Mouse (Mus musculus): ENCODE measurements around the gene Pttg1ip. TPM values are rescaled to one million over a fixed set of nuclear protein-coding genes. Genes with fewer than 3 reads are reported as not detected.

Gene Pttg1ip
- polyA plus RNA-seq, 1 experiment from 2014 or later = 68.5 TPM

DNA sequence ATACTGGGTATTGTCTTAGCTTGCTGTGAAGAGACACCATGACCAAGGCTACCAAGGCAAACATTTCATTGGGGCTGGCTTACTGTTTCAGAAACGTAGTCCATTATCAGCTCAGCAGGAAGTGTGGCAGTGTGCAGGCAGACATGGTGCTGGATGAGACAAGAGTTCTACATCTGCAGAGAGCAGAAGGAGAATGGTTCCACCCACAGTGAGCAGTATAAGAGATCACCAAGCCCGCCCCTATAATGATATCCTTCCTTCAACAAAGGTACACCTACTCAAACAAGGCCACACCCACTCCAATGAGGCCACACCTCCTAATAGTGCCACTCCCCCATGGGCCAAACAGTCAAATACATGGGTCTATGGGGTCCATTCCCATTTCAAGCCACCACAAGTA, 20.0 kb upstream of the Pttg1ip start:
- Histone ChIP-seq H3K4me2 (no peak overlapping the region), H3K9me3 (ENCODE audit: control insufficient read depth, low read length) (no peaks in the 10 kb centered on the region), H3K27me3 (ENCODE audit: control insufficient read depth, insufficient read depth, low read length) (no peaks in the 10 kb centered on the region), H3K4me3 (ENCODE audit: low read depth, low read length) (no peak overlapping the region), H3K36me3 (ENCODE audit: control insufficient read depth, insufficient read depth, low read length) (no peaks in the 10 kb centered on the region), H3K9ac (ENCODE audit: low read length) (no peak overlapping the region), H3K4me1 (ENCODE audit: control insufficient read depth, insufficient read depth, low read length) (no peaks in the 10 kb centered on the region), H3K27ac (ENCODE audit: low read depth, low read length) (no peak overlapping the region)
- DNase-seq (ENCODE audit: low spot score, missing footprints) (no peak), ATAC-seq (ENCODE audit: low FRiP score) (no peak)
- WGBS = 74% methylated on average over 2 of the region's 2 CpGs

DNA sequence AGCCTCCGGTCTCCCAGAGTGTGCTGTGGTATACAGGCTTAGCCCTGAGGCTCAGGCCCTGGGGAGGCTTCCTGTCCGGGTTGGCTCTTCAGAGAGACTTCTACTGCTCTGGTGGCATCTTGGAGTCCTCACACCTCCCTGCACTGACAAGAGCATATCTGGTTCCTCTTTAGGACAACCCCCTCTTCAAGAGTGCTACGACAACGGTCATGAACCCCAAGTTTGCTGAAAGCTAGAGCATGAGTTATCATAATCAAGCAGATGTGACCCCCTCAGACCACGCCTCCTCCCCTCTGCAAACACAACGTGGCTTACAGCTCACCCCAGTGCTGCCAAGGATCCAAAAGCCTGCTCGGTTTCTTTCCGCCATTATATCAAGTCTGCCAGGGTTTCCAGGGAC, 16.5 kb upstream of the Pttg1ip start:
- Histone ChIP-seq H3K4me2 (no peak overlapping the region), H3K4me1 (ENCODE audit: control insufficient read depth, insufficient read depth, low read length) (no peaks in the 10 kb centered on the region), H3K9me3 (ENCODE audit: control insufficient read depth, low read length) (no peaks in the 10 kb centered on the region), H3K9ac (ENCODE audit: low read length) (no peak overlapping the region), H3K27ac (ENCODE audit: low read depth, low read length) (no peak overlapping the region), H3K27me3 (ENCODE audit: control insufficient read depth, insufficient read depth, low read length) (no peaks in the 10 kb centered on the region), H3K36me3 (ENCODE audit: control insufficient read depth, insufficient read depth, low read length) (no peaks in the 10 kb centered on the region), H3K4me3 (ENCODE audit: low read depth, low read length) (no peak overlapping the region)
- DNase-seq (ENCODE audit: low spot score, missing footprints) (no peak), ATAC-seq (ENCODE audit: low FRiP score) (no peak)
- WGBS = 84% methylated on average over 8 of the region's 8 CpGs

DNA sequence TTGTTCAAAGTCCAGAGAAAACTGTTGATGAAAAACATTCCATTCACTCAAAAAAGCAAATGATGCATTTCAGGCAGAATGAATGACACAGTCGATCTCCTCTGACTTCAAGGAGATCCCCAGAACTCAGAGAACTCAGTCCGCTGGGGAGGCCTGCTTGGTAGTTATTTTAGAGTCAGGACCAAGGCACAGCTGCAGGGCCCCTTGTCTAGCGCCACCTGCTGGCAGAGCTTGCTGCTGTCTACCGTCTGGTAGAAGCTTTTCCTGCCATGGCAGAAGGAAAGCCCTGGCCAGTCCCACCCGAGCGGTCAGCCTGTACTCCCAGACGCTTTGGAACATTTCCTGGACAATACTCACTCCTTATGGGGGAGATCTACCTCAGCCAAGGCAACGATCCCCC, 14.9 kb upstream of the Pttg1ip start:
- Histone ChIP-seq H3K4me1 (ENCODE audit: control insufficient read depth, insufficient read depth, low read length) (no peaks in the 10 kb centered on the region), H3K9ac (ENCODE audit: low read length) (no peak overlapping the region), H3K4me3 (ENCODE audit: low read depth, low read length) (no peak overlapping the region), H3K27ac (ENCODE audit: low read depth, low read length) (no peak overlapping the region), H3K27me3 (ENCODE audit: control insufficient read depth, insufficient read depth, low read length) (no peaks in the 10 kb centered on the region), H3K4me2 (no peak overlapping the region), H3K9me3 (ENCODE audit: control insufficient read depth, low read length) (no peaks in the 10 kb centered on the region), H3K36me3 (ENCODE audit: control insufficient read depth, insufficient read depth, low read length) (no peaks in the 10 kb centered on the region)
- DNase-seq (ENCODE audit: low spot score, missing footprints) (peak; percentile 94), ATAC-seq (ENCODE audit: low FRiP score) (no peak)
- WGBS = 37% methylated on average over 8 of the region's 8 CpGs

DNA sequence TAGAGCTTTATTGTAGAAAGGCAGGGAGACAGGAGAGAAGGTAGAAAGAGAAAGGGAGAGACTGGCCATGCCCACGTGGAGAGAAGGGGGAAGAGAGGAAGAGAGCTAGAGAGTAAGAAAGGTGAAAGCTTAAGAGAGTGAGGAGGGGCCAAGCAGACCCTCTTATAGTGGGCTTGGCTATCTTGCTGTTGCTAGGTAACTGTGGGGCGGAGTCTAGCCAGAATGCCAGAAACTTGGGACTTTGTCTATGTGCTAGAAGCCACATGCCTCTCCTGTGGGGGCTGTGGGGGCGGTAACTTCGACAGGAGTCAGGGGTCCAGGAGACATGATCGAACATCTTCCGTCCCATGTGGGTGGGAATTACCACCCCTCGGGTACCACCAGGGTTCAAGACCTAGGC, 12.0 kb upstream of the Pttg1ip start:
- H3K27ac ChIP-seq (ENCODE audit: low read depth, low read length) = no peak overlapping the region
- DNase-seq (ENCODE audit: low spot score, missing footprints) = no peak

DNA sequence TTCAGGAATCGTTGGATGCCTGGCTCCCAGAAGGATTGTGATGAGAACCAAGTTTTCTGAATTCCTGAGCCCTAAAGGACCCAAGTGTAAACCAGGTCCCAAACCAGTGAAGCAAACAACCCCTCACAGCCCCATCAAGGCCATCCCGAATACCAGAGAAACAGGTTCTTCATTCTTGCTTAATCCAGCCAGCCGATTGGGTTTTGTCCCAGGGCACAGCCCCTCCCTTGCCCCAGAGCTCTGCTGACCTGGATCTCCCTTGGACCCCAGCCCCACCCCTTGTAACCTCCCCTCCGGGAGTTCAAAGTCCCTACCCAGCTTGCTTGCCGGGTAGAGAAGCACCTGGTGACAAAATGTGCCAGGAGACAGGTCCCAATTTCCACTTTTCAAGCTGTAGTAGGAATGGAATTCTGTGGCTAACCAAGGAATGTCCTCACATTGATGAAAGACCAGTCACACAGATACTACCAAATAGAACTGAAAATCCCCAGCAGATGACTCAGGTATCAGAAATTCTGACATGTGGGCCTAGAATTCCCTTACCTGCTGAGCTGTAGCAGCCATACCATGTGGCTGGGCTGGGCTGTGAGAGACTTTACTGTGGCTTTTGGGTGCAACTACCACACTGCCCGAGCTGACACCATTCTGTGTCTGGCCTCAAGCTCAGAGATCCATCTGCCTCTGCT, 11.4 kb upstream of the Pttg1ip start:
- Histone ChIP-seq H3K9ac (ENCODE audit: low read length) (no peak overlapping the region), H3K36me3 (ENCODE audit: control insufficient read depth, insufficient read depth, low read length) (no peaks in the 10 kb centered on the region), H3K4me1 (ENCODE audit: control insufficient read depth, insufficient read depth, low read length) (no peaks in the 10 kb centered on the region), H3K27ac (ENCODE audit: low read depth, low read length) (no peak overlapping the region), H3K27me3 (ENCODE audit: control insufficient read depth, insufficient read depth, low read length) (no peaks in the 10 kb centered on the region), H3K4me2 (no peak overlapping the region), H3K9me3 (ENCODE audit: control insufficient read depth, low read length) (no peaks in the 10 kb centered on the region), H3K4me3 (ENCODE audit: low read depth, low read length) (no peak overlapping the region)
- ATAC-seq (ENCODE audit: low FRiP score) (no peak), DNase-seq (ENCODE audit: low spot score, missing footprints) (no peak)
- 66% methylated on average over 6 of the region's 6 CpGs for WGBS

More for the DNA sequence above, 12.0 kb upstream of the Pttg1ip start:
- Histone ChIP-seq H3K27me3 (ENCODE audit: control insufficient read depth, insufficient read depth, low read length) (no peaks in the 10 kb centered on the region), H3K9me3 (ENCODE audit: control insufficient read depth, low read length) (no peaks in the 10 kb centered on the region), H3K9ac (ENCODE audit: low read length) (no peak overlapping the region), H3K4me1 (ENCODE audit: control insufficient read depth, insufficient read depth, low read length) (no peaks in the 10 kb centered on the region), H3K4me2 (no peak overlapping the region), H3K36me3 (ENCODE audit: control insufficient read depth, insufficient read depth, low read length) (no peaks in the 10 kb centered on the region), H3K4me3 (ENCODE audit: low read depth, low read length) (no peak overlapping the region)
- no peak for ATAC-seq (ENCODE audit: low FRiP score)
- WGBS = 34% methylated on average over 7 of the region's 7 CpGs

DNA sequence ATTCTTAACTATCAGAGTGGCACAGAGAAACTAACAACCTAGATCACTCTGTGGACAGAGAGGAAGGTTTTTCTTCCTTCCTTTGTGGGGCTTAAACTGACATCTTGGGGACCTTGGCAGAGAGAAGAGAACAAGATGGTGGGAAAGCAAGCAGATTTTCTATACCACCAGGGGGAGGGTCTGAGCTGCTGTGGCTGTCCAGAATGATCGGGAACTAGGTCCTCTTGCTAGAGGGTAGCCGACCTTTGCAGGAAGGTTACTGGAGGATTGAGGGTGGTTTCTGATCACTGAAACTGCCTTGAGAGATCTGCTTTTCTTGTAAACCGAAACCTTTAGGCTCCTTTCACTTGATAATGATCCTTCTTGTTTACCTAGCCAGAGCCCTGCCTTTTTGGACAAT, 9.3 kb upstream of the Pttg1ip start:
- DNase-seq (ENCODE audit: low spot score, missing footprints) = no peak
- Histone ChIP-seq H3K4me3 (ENCODE audit: low read depth, low read length) (no peak overlapping the region), H3K4me1 (ENCODE audit: control insufficient read depth, insufficient read depth, low read length) (no peaks in the 10 kb centered on the region), H3K27ac (ENCODE audit: low read depth, low read length) (no peak overlapping the region), H3K9me3 (ENCODE audit: control insufficient read depth, low read length) (no peaks in the 10 kb centered on the region), H3K4me2 (no peak overlapping the region), H3K27me3 (ENCODE audit: control insufficient read depth, insufficient read depth, low read length) (no peaks in the 10 kb centered on the region), H3K9ac (ENCODE audit: low read length) (no peak overlapping the region), H3K36me3 (ENCODE audit: control insufficient read depth, insufficient read depth, low read length) (no peaks in the 10 kb centered on the region)
- ATAC-seq (ENCODE audit: low FRiP score) = no peak
- 44% methylated on average over 3 of the region's 3 CpGs for WGBS

DNA sequence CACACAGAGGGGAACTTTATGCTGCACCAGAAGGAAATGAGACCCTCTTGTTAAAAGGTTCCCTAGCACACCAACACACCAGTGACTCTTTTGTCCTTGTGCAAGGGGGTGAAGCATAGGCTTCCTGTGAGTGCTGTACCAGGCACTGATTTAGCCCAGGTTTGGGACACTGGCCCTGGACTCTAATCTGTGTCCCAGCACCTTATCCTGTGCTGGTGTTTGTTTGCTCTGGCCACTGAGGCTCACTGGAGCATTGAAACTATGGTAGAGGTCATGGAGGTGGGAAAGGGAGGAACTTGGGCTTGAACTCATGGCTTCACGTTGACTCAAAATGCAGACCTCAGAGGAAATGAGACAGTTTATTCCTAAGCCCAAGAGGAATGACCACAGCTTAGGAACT, 8.4 kb upstream of the Pttg1ip start:
- H3K4me1 ChIP-seq (ENCODE audit: control insufficient read depth, insufficient read depth, low read length) = no peaks in the 10 kb centered on the region
- DNase-seq (ENCODE audit: low spot score, missing footprints) (no peak), ATAC-seq (ENCODE audit: low FRiP score) (no peak)
- no peaks in the 10 kb centered on the region for H3K27me3 ChIP-seq (ENCODE audit: control insufficient read depth, insufficient read depth, low read length)
- H3K9me3 ChIP-seq (ENCODE audit: control insufficient read depth, low read length) = no peaks in the 10 kb centered on the region
- no peak overlapping the region for H3K27ac ChIP-seq (ENCODE audit: low read depth, low read length)
- WGBS = 55% methylated on average over 1 of the region's 1 CpGs
- no peak overlapping the region for H3K4me2 ChIP-seq
- no peaks in the 10 kb centered on the region for H3K36me3 ChIP-seq (ENCODE audit: control insufficient read depth, insufficient read depth, low read length)
- H3K4me3 ChIP-seq (ENCODE audit: low read depth, low read length) = no peak overlapping the region
- no peak overlapping the region for H3K9ac ChIP-seq (ENCODE audit: low read length)

DNA sequence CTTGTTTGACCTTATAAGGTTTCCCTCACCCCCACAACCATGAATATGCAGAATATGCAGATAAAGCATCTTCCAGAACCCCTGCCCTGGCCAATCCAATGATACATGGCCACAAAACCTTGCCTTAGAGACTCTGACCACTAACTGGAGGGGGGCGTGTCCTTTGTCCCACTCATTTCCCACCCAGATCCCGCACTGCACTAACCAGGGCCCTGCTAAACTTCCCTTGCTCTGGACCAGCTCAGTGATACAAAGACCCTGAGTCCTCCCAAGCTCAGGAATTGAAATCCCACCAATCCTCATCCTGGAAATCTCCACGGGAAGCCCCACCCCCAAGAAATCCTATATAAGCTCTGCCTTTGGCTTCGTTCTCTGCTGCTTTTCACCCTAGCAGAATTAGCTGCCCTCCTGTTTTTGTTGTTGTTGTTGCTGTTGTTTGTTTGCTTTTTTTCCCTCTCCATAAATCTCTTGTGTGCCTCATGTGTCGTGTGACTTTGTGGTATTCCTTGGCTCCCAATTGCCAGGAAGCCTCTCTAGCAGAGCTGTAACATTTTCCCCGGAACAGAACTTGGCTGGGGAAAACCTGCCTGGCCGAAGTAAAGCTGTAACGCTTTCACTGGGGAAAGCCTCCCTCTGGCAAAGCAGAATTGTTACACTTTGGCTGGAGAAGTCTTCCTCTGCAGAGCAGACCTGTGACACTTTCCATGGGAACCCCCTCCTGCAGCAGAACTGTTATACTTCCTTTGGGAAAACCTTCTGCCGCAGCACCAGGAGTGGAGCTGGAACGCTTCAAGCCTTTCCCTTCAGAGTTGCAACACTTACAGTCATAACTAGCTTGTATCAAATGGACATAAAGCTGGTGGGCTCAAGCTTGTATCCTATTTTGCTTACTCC, 1.2 kb upstream of the Pttg1ip start:
- 72% methylated on average over 10 of the region's 10 CpGs for WGBS
- Histone ChIP-seq H3K4me1 (ENCODE audit: control insufficient read depth, insufficient read depth, low read length) (no peaks in the 10 kb centered on the region; the same call in 1 of the 2 replicates), H3K4me3 (ENCODE audit: low read depth, low read length) (no peak overlapping the region), H3K9ac (ENCODE audit: low read length) (no peak overlapping the region), H3K27me3 (ENCODE audit: control insufficient read depth, insufficient read depth, low read length) (no peaks in the 10 kb centered on the region), H3K27ac (ENCODE audit: low read depth, low read length) (no peak overlapping the region), H3K9me3 (ENCODE audit: control insufficient read depth, low read length) (no peaks in the 10 kb centered on the region), H3K36me3 (ENCODE audit: control insufficient read depth, insufficient read depth, low read length) (no peaks in the 10 kb centered on the region), H3K4me2 (no peak overlapping the region)
- DNase-seq (ENCODE audit: low spot score, missing footprints) = no peak
- no peak for ATAC-seq (ENCODE audit: low FRiP score)

DNA sequence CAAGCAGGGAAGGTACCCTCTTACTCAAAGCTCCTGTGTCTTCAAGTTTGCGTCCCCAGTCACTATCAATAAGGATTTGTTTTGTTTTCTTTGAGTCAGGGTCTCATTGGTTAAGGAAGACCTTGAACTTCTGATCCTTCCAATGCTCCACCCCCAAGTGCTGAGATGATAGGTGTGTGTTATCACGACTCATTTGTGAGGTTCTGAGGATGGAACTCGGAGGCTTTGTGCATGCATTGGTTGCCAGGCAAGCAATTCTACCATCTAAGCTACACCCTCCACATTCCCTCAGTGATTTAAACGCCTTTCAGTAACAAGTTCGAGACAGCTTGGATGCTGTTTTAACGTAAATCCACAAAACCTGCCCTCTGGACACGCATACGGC, 505 bp upstream of the Pttg1ip start:
- peak; percentile 22; the same call in 1 of the 2 replicates for ATAC-seq (ENCODE audit: low FRiP score)
- WGBS = 10% methylated on average over 8 of the region's 8 CpGs
- peak overlapping the region; percentile 75; the same call in 1 of the 2 replicates for H3K27ac ChIP-seq (ENCODE audit: low read depth, low read length)

More for the DNA sequence above, 505 bp upstream of the Pttg1ip start:
- Histone ChIP-seq H3K9me3 (ENCODE audit: control insufficient read depth, low read length) (no peaks in the 10 kb centered on the region), H3K4me3 (ENCODE audit: low read depth, low read length) (peak overlapping the region; percentile 72), H3K27me3 (ENCODE audit: control insufficient read depth, insufficient read depth, low read length) (no peaks in the 10 kb centered on the region), H3K4me1 (ENCODE audit: control insufficient read depth, insufficient read depth, low read length) (no peaks in the 10 kb centered on the region; the same call in 1 of the 2 replicates), H3K36me3 (ENCODE audit: control insufficient read depth, insufficient read depth, low read length) (no peaks in the 10 kb centered on the region), H3K9ac (ENCODE audit: low read length) (peak overlapping the region; percentile 65), H3K4me2 (peak overlapping the region; percentile 66)
- DNase-seq (ENCODE audit: low spot score, missing footprints) = no peak
